Mouse (Mus musculus) central nervous system, embryonic 11.5 days (tissue): ENCODE results near the gene Slc3a2. TPM values are rescaled to one million over a fixed set of nuclear protein-coding genes. Genes with fewer than 3 reads are reported as not detected.

Experiments
- polyA plus RNA-seq: library from polyadenylated mRNA; depleted of rRNA; stranded (reverse); fragments of >200 nt; gene quantifications from 2 replicates; pipeline ENCODE4 v1.2.3, GENCODE M21; 2012; rRNA removed

Slc3a2 gene
- polyA plus RNA-seq: 95.3 and 154 TPM in 2 replicates

DNA sequence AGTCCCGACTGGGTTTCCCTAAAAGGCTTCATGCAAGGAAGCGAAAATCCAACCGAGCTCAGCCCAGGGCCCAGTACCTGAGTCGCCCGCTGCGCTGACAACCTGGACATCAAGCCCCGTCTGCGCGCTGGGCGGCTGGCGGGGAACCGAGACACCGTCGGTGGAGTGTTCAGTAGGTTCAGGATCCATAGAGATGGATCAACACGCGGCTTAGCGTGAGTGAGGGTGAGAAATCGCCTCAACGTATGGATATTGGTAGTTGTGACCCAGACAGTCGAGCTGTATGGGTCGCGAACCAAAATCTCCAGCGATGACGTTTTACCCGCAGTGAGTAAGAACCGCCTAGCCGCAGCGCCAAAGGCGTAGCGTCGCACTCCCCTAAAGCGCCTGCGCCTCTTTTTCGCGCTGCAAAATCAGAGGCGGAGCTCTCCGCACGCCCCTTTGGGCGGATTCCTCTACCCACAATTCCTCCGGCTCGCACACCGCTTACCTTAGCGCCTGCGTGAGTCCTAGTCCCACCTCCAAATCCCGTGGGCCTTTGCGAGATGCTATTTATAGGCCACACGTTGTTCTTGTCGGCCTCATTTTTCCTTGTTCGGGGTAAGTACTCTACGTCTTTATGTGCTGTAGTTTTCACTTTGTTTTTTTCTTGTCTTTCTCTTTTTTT lies at the start of gene Slc3a2:
Gene Slc3a2, minus strand, starts transcription at position 463 of the 667 bp plus-strand sequence.

DNA sequence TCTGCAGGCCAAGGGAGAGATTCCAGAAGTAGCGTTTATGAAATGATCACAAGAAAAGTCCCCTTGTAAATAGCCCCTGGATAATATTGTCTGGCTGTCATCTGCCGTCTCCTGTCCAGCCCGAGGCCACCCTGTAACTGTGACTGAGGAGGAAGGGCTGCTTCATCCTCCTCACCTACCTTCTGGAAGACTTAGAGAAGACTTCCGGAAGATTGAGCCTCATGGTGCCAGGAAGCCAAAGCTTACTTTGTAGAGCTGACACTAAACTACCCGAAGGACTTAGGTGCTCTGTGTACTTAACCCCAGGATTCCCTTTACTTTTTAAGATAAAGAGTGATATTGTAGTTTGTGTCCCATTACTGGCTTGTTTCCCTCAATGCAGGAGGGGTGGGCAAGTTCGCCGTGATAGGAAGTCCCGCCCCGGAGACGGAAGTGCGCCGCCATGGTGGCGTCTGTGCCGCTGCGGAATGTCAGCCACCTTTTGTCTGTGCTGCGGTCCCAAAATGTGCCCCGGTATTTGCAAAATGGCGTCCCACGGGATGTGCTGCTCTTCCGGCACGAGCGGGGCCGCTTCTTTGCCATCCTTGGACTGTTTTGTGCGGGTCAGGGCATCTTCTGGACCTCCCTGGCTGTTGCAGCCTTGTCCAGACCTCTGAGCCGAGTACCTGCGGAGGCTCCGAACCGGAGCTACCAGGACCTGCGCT lies 47.5 kb upstream of the Slc3a2 start, which contains the start of gene Tmem223:
Gene Tmem223, plus strand, starts transcription at position 430 of the 704 bp plus-strand sequence.

DNA sequence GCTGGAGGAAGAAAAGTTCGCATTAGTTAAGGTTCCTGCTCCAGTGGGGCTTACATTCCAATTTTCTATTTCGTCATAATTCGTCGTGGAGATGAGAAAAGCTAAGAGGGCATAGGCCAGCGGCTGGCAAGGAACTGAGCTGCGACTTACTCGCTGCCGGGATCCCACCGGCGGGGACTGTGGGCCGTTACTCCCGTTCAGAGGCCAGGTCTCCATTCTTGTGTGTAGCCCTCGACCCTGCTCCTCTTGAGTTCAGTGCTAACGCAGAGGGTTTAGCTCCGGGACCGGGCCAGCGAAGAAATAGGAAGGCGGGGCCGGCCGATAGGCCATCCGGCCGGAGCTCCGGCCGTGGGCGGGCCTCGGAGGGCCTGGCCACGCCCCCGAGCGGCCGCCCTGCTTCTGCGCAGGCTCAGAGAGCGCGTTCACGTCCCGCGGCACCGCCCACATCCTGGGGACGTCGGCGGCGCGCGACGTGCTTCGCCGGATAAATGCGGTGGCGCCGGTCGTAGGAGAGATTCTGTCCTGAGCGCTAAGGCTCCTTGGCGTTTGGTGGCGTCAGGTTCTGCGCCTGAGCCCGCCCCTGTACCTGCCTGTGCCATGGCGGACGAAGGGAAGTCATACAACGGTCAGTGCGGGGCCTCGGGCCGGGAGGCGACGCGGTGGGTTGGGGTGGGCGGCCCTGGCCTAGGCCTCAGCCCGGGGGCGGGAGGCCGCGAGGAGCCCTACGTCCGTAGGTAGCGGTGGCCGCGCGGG lies 33.6 kb upstream of the Slc3a2 start, which contains the start of gene Nxf1:
Gene Nxf1, plus strand, starts transcription at position 439 of the 753 bp plus-strand sequence.

DNA sequence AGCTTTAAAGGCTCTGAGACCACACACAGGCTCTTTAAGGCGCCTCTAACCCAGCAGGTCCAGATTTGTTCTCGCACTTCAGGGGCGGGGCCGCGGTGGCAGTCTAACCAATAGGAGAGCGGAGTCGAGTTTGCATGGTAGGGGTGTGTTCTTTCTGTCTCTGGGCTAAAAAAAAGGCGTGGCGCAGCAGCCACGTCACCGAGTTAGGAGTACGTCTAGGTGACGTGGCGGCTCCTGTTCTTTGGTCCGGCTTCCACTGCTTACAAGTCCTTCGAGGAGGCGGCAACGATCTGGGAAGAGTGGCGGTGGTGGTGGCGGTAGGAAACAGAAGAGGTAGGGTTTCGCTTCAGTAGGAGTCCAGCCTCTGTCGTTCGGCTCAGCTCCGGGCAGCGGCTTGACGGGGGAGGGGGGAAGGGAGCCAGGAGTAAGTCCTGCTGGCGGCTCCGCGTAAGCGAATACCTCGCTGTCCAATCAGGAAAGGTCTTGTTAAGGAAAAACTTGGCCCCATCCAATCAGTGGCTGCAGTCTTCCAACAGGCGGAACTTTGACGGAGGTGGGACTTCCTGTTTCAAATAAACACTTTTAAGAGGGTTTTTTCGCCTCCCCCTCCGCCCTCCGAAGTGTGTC lies 18.2 kb upstream of the Slc3a2 start, which contains the start of gene Stx5a:
Gene Stx5a, plus strand, starts transcription at position 171 of the 627 bp plus-strand sequence.

DNA sequence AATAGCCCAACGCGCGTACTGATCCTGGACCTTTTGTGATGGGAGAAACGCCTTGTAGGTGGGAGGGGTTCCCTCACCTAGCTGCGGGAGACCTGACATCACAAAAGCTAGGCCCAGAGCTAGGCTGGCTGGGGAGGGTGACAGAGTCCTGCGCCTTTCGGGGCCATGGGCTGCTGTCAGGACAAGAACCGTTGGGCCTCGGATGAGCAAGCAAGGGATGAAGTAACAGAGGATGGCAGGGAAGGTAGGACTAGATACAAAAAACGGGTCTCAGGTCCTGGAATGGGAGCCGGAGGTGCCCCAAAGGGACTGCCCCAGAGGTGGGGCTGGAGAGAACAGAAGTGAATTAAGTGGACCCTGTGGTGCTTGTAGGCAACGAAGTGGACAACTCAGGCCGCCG lies 17.4 kb upstream of the Slc3a2 start, which contains the start of gene 1700092M07Rik:
Gene 1700092M07Rik, plus strand, starts transcription at position 116 of the 400 bp plus-strand sequence.

DNA sequence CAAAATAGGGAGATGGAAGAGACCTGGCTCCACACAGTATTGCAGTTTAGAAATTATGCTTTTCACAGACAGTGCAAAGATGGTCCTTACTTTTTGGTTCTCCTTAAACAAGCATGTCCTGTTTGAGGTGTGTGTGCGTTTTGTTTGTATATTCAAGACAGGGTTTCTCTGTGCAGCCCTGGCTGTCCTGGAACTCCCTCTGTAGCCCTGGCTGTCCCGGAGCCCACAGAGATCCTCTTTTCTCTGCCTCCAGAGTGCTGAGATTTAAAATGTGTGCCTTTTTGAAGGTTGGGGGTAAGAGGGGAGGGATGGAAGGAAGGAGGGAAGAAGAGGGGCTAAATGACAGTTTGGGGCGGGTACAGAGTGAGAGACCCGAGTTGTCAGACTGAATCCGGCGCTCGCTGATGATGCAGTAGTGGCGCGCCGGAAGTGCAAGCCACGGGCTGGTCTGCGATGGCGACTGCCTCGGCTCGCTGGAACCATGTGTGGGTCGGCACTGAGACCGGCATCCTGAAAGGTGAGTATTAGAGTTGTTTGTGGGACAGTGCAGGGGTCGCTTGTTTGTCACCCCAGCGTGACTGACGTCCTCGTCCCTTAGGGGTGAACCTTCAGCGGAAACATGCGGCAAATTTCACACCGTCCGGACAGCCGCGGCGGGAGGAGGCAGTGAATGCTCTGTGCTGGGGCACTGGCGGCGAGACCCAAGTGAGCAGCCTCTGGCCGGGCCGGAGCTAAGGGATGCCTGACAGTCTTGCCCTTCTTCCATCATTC lies 12.4 kb upstream of the Slc3a2 start, which contains the start of gene Wdr74:
Gene Wdr74, plus strand, starts transcription at position 439 of the 771 bp plus-strand sequence.

DNA sequence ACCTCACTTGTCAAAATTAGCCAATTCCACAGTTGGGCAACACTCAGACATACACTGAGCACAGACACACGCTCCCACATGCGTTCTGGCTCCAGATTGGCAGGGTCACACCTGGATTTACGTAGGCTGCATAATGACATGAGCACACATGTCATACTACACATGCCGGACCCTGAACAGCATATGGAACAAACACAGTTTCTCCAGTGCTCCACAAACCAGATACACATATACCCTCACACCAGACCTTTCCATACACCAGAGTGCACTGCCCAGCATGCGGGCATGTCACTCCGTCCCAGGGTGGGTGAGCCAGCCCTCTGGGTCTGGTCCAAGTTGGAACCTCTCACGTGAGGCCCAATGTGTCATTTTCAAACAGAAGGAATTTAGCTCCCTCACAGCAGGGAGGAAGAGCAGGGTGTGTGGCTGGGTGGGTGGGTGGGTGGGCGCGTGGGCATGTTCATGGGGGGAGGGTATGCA lies 59.8 kb downstream of the Slc3a2 start, which contains the start of gene Chrm1:
Gene Chrm1, plus strand, starts transcription at position 430 of the 480 bp plus-strand sequence.

Other genes with a start within 250 kb of the Slc3a2 start
- 0.26 and 0.50 TPM in 2 replicates for gene Slc22a8, start 132.1 kb downstream of the Slc3a2 start, polyA plus RNA-seq
- gene Slc22a6, start 105.3 kb downstream of the Slc3a2 start, polyA plus RNA-seq: 1.0 and 1.2 TPM in 2 replicates
- gene Chrm1, start 59.6 kb downstream of the Slc3a2 start, polyA plus RNA-seq: 0.18 and 0.32 TPM in 2 replicates
- gene Wdr74, start 12.5 kb upstream of the Slc3a2 start, polyA plus RNA-seq: 61.7 and 67.5 TPM in 2 replicates
- 3.5 and 4.2 TPM in 2 replicates for gene 1700092M07Rik, start 17.3 kb upstream of the Slc3a2 start, polyA plus RNA-seq
- 68.9 and 120 TPM in 2 replicates for gene Stx5a, start 18.0 kb upstream of the Slc3a2 start, polyA plus RNA-seq
- gene Nxf1, start 33.7 kb upstream of the Slc3a2 start, polyA plus RNA-seq: 229 and 239 TPM in 2 replicates
- 154 and 167 TPM in 2 replicates for gene Tmem223, start 47.6 kb upstream of the Slc3a2 start, polyA plus RNA-seq
- gene Tmem179b, start 51.1 kb upstream of the Slc3a2 start, polyA plus RNA-seq: 20.2 and 35.2 TPM in 2 replicates
- gene Taf6l, start 63.0 kb upstream of the Slc3a2 start, polyA plus RNA-seq: 26.9 and 28.7 TPM in 2 replicates
- 133 and 156 TPM in 2 replicates for gene Polr2g, start 75.2 kb upstream of the Slc3a2 start, polyA plus RNA-seq
- gene Zbtb3, start 79.2 kb upstream of the Slc3a2 start, polyA plus RNA-seq: 2.9 and 4.6 TPM in 2 replicates
- 54.1 and 73.8 TPM in 2 replicates for gene Ttc9c, start 96.0 kb upstream of the Slc3a2 start, polyA plus RNA-seq
- gene Hnrnpul2, start 96.6 kb upstream of the Slc3a2 start, polyA plus RNA-seq: 83.3 and 183 TPM in 2 replicates
- 2.4 TPM in 1 of 2 replicates, not detected in the other for gene AC129217.1, start 106.4 kb upstream of the Slc3a2 start, polyA plus RNA-seq
- gene Bscl2, start 114.1 kb upstream of the Slc3a2 start, polyA plus RNA-seq: 49.4 and 62.6 TPM in 2 replicates
- gene Gng3, start 115.8 kb upstream of the Slc3a2 start, polyA plus RNA-seq: 52.5 and 74.8 TPM in 2 replicates
- 0.79 and 0.83 TPM in 2 replicates for gene Lrrn4cl, start 127.4 kb upstream of the Slc3a2 start, polyA plus RNA-seq
- gene Ubxn1, start 148.1 kb upstream of the Slc3a2 start, polyA plus RNA-seq: 165 and 393 TPM in 2 replicates
- 54.0 and 71.8 TPM in 2 replicates for gene Uqcc3, start 157.6 kb upstream of the Slc3a2 start, polyA plus RNA-seq
- 7.5 and 10.5 TPM in 2 replicates for gene Lbhd1, start 160.4 kb upstream of the Slc3a2 start, polyA plus RNA-seq
- not detected in 2 replicates for gene Gm49403, start 160.6 kb upstream of the Slc3a2 start, polyA plus RNA-seq
- 123 and 143 TPM in 2 replicates for gene 1810009A15Rik, start 165.5 kb upstream of the Slc3a2 start, polyA plus RNA-seq
- 11.4 TPM in 1 of 2 replicates, not detected in the other for gene Gm49416, start 165.6 kb upstream of the Slc3a2 start, polyA plus RNA-seq
- gene Ints5, start 169.6 kb upstream of the Slc3a2 start, polyA plus RNA-seq: 25.3 and 31.6 TPM in 2 replicates
- 126 and 172 TPM in 2 replicates for gene Ganab, start 174.7 kb upstream of the Slc3a2 start, polyA plus RNA-seq
- gene B3gat3, start 197.0 kb upstream of the Slc3a2 start, polyA plus RNA-seq: 84.3 and 108 TPM in 2 replicates
- 2.5 and 3.1 TPM in 2 replicates for gene Rom1, start 206.0 kb upstream of the Slc3a2 start, polyA plus RNA-seq
- gene Eml3, start 206.2 kb upstream of the Slc3a2 start, polyA plus RNA-seq: 25.8 and 32.3 TPM in 2 replicates
- 75.1 and 76.6 TPM in 2 replicates for gene Mta2, start 218.5 kb upstream of the Slc3a2 start, polyA plus RNA-seq
- gene Tut1, start 230.5 kb upstream of the Slc3a2 start, polyA plus RNA-seq: 28.1 and 28.7 TPM in 2 replicates
- 547 and 626 TPM in 2 replicates for gene Eef1g, start 243.7 kb upstream of the Slc3a2 start, polyA plus RNA-seq